Mouse (Mus musculus): ENCODE measurements around the gene Slc12a4.

GRCm38 (mm10) chr8:106011643-106011986 is 45.7 kb upstream of the Slc12a4 start, which contains the start of gene Ddx28:
- TF ChIP-seq CTCF (IDR thresholded peaks at IDR 0.05) (no peak), EP300 (IDR thresholded peaks at IDR 0.05) (no peak)

All from lung, postnatal 0 days (tissue).